Mouse (Mus musculus) liver, adult 2 months (tissue): ENCODE measurements at regions not wholly inside any gene's neighbourhood (a gene's known extent, or its start where the extent isn't known, plus 50 kb on each side); places are given as distances from the start of the nearest gene placed in this dataset.

Source experiments
- DNase-seq: peaks from one replicate; pipeline ENCODE4 v3.0.0-alpha.2; 2011; ENCODE audit warnings: low read depth, low spot score; ENCODE audit errors: extremely low read depth
- H3K27ac ChIP-seq: fragments of 200-500 bp; replicated peaks from 2 replicates; pipeline ENCODE4 v1.5.1; 2012; ENCODE audit warnings: low read depth, mild to moderate bottlenecking, control low read depth, inconsistent platforms, low read length; ENCODE audit not compliant: insufficient read depth
- H3K27me3 ChIP-seq: fragments of 200-500 bp; 2 replicates; pipeline ENCODE4 v1.6.1; 2012; ENCODE audit warnings: mild to moderate bottlenecking, moderate library complexity, low read length, inconsistent platforms; ENCODE audit not compliant: control insufficient read depth, insufficient read depth
- H3K36me3 ChIP-seq: fragments of 200-500 bp; 2 replicates; pipeline ENCODE4 v1.6.1; 2012; ENCODE audit warnings: low read length, inconsistent platforms; ENCODE audit not compliant: control insufficient read depth, insufficient read depth
- H3K4me1 ChIP-seq: fragments of 200-500 bp; 2 replicates; pipeline ENCODE4 v1.6.1; 2011; ENCODE audit warnings: low read length; ENCODE audit not compliant: control insufficient read depth, insufficient read depth
- H3K4me3 ChIP-seq: fragments of 200-500 bp; 2 replicates; pipeline ENCODE4 v1.5.1; 2011; ENCODE audit warnings: low read depth, mild to moderate bottlenecking, control low read depth, low read length, moderate library complexity; ENCODE audit not compliant: insufficient read depth
- H3K79me2 ChIP-seq: fragments of 200-500 bp; 2 replicates; pipeline ENCODE4 v1.6.1; 2012; ENCODE audit warnings: inconsistent platforms, mild to moderate bottlenecking, low read length, moderate library complexity; ENCODE audit not compliant: control insufficient read depth, insufficient read depth
- H3K9ac ChIP-seq: fragments of 200-500 bp; 2 replicates; pipeline ENCODE4 v1.6.1; 2012; ENCODE audit warnings: low read depth, mild to moderate bottlenecking, control low read depth, inconsistent platforms, low read length
- CTCF ChIP-seq: fragments of 200-500 bp; IDR thresholded peaks from 2 replicates; pipeline ENCODE4 v1.5.1; 2011; ENCODE audit warnings: low read depth, low read length, control low read depth
- POLR2A ChIP-seq: fragments of 200-500 bp; IDR thresholded peaks from 2 replicates; pipeline ENCODE4 v1.6.1; 2011; ENCODE audit warnings: low read length, control low read depth; ENCODE audit not compliant: insufficient read depth; ENCODE audit errors: extremely low read depth
- WGBS: fragments of 180-500 bp; shearing (Covaris S2); methylation state at CpG from one replicate; pipeline ENCODE4 v1.1.7; 2018; 5-methylcytosine and 5-hydroxymethylcytosine counted together

DNA sequence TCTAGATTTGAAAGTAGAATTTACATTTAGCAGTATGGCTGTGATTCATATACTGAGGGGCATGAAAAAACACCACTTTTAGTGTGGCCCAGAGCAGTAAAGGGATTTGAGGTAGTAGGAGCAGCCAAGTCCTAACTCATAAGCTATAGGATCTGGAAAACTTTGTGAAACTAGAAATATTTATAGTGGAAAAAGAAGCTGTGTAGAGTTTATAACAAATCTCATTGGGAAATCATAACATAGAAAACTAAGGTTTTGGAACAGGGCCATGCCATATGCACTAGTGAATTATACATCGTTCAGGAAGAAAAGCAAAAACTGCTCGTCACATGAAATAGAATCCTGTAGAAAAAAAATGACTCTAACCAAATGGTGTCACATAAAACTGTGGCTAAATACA is 143.7 kb upstream of the Aldoart1 start:
- Histone ChIP-seq H3K4me3 (no peak overlapping the region), H3K36me3 (no peaks in the 10 kb centered on the region), H3K27ac (no peak overlapping the region), H3K9ac (no peak overlapping the region), H3K4me1 (no peaks in the 10 kb centered on the region), H3K27me3 (no peaks in the 10 kb centered on the region), H3K79me2 (no peaks in the 10 kb centered on the region)
- no peak for DNase-seq
- TF ChIP-seq POLR2A (no peak), CTCF (no peak)
- 93% methylated on average over 2 of the region's 2 CpGs for WGBS

DNA sequence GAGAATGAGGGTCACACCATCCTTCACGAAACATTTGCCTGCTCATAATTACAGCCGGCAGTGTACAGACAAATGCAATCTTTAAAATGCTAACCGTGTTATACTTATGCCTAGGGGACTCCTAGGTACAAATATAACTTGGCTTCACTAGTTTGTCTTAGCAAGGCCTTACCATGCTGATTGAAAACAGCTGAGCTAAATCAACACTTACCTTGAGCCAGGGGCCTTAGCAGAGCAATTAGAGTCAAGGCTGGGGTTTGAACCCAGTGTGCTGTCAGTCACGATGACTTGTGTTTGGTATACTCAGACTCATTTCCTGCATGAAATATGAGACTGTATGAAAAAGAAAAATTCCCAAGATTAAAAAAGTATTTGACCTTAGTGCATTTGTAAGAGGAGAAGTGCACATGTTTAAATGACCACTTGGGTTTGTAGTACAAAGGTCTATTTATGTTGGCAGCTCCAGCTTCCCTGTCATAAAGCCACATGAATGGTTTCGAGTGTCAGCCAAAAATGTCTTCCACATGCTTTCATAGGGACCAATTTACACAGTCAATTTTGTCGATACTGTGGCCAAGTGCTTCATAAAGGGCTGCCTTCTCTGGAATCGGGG is 94.0 kb upstream of the Aldoart1 start:
- DNase-seq: peak; percentile 92
- TF ChIP-seq POLR2A (no peak), CTCF (no peak)

DNA sequence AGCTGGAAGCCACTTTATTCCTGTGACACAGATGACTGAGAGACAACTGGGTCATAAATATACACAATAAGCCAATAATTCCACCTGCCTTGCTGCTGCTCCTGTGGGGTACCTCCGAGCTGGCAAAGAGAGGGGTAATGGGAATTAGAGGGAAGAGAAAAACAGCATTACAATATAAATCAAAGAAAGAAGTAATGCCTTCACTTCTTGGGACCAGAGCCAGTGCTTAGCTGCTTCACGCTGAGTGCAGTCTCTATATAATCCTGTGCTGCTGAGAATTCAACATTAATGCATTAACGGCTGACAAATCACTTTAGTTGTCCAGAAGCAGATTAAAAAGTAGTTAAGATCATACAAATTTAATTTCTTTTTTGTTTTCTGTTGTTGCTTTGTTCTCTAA is 71.0 kb upstream of the Aldoart1 start:
- DNase-seq: no peak
- H3K27me3 ChIP-seq: no peaks in the 10 kb centered on the region
- H3K27ac ChIP-seq: no peak overlapping the region
- no peaks in the 10 kb centered on the region for H3K36me3 ChIP-seq
- H3K4me3 ChIP-seq: no peak overlapping the region
- no peaks in the 10 kb centered on the region for H3K79me2 ChIP-seq
- H3K4me1 ChIP-seq: no peaks in the 10 kb centered on the region
- TF ChIP-seq CTCF (no peak), POLR2A (no peak)
- no peak overlapping the region for H3K9ac ChIP-seq
- 80% methylated on average over 3 of the region's 3 CpGs for WGBS

More for the DNA sequence above, 94.0 kb upstream of the Aldoart1 start:
- H3K79me2 ChIP-seq: no peaks in the 10 kb centered on the region
- H3K27ac ChIP-seq: peak overlapping the region; percentile 93
- H3K27me3 ChIP-seq: no peaks in the 10 kb centered on the region
- H3K4me3 ChIP-seq: no peak overlapping the region
- H3K4me1 ChIP-seq: peaks cover 6% of the 10 kb centered on the region; the same call in 1 of the 2 replicates
- H3K9ac ChIP-seq: no peak overlapping the region
- WGBS: 24% methylated on average over 7 of the region's 7 CpGs
- H3K36me3 ChIP-seq: no peaks in the 10 kb centered on the region

DNA sequence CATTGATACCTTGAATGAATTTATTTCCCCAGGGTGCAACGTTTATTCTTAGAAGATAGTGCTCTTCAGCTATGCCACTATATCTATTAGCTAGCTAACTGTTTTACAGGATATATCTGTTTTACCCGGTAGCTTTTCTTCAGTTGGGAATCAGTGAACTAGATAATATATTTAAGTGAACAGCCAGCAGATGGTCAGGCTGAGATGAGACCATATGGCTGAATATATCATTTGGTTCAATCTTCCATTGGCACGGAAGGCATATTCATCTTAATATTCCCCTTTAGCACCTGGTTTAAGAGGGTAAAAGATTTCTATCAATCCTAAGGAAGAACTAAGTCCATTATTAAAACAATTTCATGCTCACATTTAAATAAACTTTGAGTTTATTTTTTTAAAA is 62.6 kb upstream of the Aldoart1 start:
- no peak for DNase-seq
- no peaks in the 10 kb centered on the region for H3K4me1 ChIP-seq
- H3K4me3 ChIP-seq: no peak overlapping the region
- H3K79me2 ChIP-seq: no peaks in the 10 kb centered on the region
- no peak for TF ChIP-seq CTCF
- H3K27ac ChIP-seq: no peak overlapping the region
- H3K9ac ChIP-seq: no peak overlapping the region
- H3K27me3 ChIP-seq: no peaks in the 10 kb centered on the region
- 81% methylated on average over 3 of the region's 3 CpGs for WGBS
- H3K36me3 ChIP-seq: no peaks in the 10 kb centered on the region
